Mouse (Mus musculus) cortical plate, adult 2 months (tissue): ENCODE results near the gene Kif5a. TPM values are rescaled to one million over a fixed set of nuclear protein-coding genes. Genes with fewer than 3 reads are reported as not detected.

Experiments
- H3K27ac ChIP-seq: fragments of 200-500 bp; 2 replicates; pipeline ENCODE4 v1.5.1; 2012; ENCODE audit warnings: low read length, control low read depth, inconsistent platforms; ENCODE audit not compliant: insufficient read depth
- H3K4me1 ChIP-seq: fragments of 200-500 bp; 2 replicates; pipeline ENCODE4 v1.6.1; 2011; ENCODE audit warnings: low read length; ENCODE audit not compliant: control insufficient read depth, insufficient read depth
- H3K4me3 ChIP-seq: fragments of 200-500 bp; 2 replicates; pipeline ENCODE4 v1.5.1; 2011; ENCODE audit warnings: mild to moderate bottlenecking, low read length, control low read depth; ENCODE audit not compliant: insufficient read depth
- CTCF ChIP-seq: fragments of 200-500 bp; IDR thresholded peaks from 2 replicates; pipeline ENCODE4 v1.5.1; 2011; ENCODE audit warnings: mild to moderate bottlenecking, control low read depth, low read length; ENCODE audit not compliant: insufficient read depth; ENCODE audit errors: extremely low read depth
- POLR2A ChIP-seq: fragments of 200-500 bp; IDR thresholded peaks from 2 replicates; pipeline ENCODE4 v1.6.1; 2011; ENCODE audit warnings: mild to moderate bottlenecking, low read length, control low read depth; ENCODE audit not compliant: insufficient read depth; ENCODE audit errors: extremely low read depth
- polyA plus RNA-seq: library from polyadenylated mRNA; depleted of rRNA; stranded (reverse); fragments of >200 nt; gene quantifications from 2 replicates; pipeline ENCODE4 v1.2.3, GENCODE M21; 2012

Gene Kif5a
- polyA plus RNA-seq, 1 experiment: 1,251 TPM

- no peak for TF ChIP-seq CTCF
- no peak for TF ChIP-seq POLR2A
- Histone ChIP-seq H3K4me3 (peak overlapping the region; percentile 65), H3K27ac (peak overlapping the region; percentile 98), H3K4me1 (peaks cover 10% of the 10 kb centered on the region)
Measured at GRCm38 (mm10) chr10:127289573-127290191, 26.5 kb upstream of the Kif5a start.

DNA sequence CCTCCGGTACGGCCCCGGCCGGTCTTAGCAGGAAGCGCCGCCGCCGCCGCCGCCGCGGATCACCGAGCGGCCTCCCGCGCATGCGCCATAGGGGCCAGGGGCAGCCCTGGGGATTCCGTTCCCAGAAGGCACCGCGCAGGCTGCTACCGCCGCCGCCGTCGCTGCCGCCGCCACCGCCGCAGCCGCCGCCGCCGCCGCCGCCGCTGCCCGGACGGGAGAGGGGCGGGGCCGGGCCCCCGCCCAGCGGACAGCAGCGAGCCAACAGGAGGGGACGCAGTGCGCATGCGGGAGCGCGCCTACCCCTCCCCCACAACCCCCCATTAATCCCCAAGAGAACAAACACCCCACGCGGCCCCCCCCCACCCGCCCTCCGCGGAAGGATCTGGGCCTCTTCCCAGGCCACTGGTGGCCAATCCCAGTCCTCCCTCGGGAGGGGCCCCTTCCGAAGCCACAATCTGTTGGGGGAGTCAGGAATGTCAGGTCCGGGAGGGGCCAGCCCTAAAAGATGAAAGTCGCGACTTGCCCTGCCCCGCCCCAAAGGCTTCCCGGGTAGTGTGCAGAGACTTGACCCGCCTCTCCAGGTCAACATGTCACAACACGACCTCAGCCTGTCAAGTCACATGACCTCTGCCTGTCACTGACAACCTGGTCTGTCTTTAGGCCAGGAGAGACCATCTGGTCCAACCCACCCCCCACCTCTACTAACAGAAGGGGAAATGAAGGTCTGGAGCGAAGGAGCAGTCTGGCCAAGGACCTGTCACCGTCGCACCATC lies 25.8 kb upstream of the Kif5a start, which contains the start of gene Mbd6:
Gene Mbd6 (minus strand): TSS at position 219 of the 773 bp plus-strand sequence.
- Histone ChIP-seq H3K4me1 (peaks cover 10% of the 10 kb centered on the region), H3K4me3 (peak within 1 kb of the TSS; percentile 65), H3K27ac (peak within 1 kb of the TSS; percentile 98)
- TF ChIP-seq CTCF (no peak), POLR2A (no peak)

GRCm38 (mm10) chr10:127288328-127288799 lies 25.2 kb upstream of the Kif5a start:
- Histone ChIP-seq H3K4me1 (peaks cover 9% of the 10 kb centered on the region), H3K4me3 (peak overlapping the region; percentile 65), H3K27ac (0 out of 2 replicates have a peak overlapping the region, but pooled peaks have one; percentile 49)
- TF ChIP-seq POLR2A: no peak
- no peak for TF ChIP-seq CTCF

DNA sequence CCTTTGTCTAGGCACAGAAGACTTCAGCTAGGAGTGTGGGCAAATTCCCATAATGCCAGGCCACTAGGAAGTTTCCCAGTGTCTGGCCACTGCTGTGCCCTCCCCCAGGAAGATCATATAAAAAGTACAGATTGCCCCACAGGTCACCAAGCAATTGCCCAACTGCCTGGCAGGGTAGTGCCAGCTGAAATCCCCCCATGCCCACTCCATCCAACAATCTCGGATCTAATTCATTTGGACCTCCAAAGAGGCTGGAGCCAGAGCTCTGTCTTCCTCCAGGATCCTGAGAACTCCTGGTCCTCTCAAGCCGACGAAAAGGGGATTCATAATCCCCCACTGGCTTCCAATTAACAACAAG lies 24.8 kb upstream of the Kif5a start:
- no peak overlapping the region for H3K27ac ChIP-seq
- peaks cover 8% of the 10 kb centered on the region for H3K4me1 ChIP-seq
- H3K4me3 ChIP-seq: peak overlapping the region; percentile 65
- TF ChIP-seq CTCF (no peak), POLR2A (no peak)

GRCm38 (mm10) chr10:127287271-127287935 lies 24.3 kb upstream of the Kif5a start:
- Histone ChIP-seq H3K27ac (no peak overlapping the region), H3K4me1 (peaks cover 8% of the 10 kb centered on the region)
- TF ChIP-seq POLR2A (no peak), CTCF (no peak)

DNA sequence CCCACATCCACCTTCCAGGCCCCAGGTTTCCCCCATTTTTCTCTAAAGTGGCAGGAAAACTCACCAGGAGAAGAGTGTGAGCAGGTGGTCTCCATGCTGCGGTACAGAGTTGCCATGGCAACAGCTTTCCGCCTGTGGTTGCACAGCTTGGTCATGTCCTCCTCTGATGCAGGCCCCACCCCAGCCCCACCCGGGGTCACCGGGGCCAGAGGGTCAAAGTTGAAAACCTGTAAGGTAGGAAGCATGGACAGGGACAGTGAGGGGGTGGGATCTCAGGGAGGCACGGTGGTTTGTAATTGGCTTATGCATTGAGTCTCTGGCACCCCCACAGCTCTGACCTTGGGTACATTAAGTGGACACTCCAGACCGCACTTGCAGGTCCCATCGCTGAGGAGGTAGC lies 23.6 kb upstream of the Kif5a start:
- H3K4me3 ChIP-seq: peak overlapping the region; percentile 65; the same call in 1 of the 2 replicates
- H3K27ac ChIP-seq: no peak overlapping the region
- TF ChIP-seq POLR2A (no peak), CTCF (no peak)
- H3K4me1 ChIP-seq: peaks cover 8% of the 10 kb centered on the region

More at GRCm38 (mm10) chr10:127287271-127287935, 24.3 kb upstream of the Kif5a start:
- peak overlapping the region; percentile 65 for H3K4me3 ChIP-seq

DNA sequence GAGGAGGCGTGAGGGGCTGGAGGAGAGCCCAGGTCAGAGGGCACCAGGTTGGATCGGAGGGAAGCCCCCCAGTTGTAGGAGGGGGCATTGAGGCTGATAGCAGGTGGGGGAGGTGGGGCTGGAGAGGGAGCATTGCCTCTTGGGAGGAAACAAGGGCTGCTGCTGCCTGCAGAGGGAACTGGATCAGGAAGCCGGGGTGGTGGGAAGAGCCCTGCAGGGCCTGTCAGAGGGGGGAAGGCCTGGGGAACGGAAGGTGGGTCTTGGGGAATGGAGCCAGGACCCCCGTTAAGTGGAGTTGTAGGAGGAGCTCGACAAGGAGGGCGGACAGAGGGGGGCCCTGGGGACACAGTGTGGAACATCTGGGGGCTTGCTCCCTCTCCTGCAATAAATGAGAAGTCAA lies 23.0 kb upstream of the Kif5a start:
- H3K4me3 ChIP-seq: no peak overlapping the region
- H3K4me1 ChIP-seq: peaks cover 8% of the 10 kb centered on the region
- TF ChIP-seq POLR2A: no peak
- no peak for TF ChIP-seq CTCF
- no peak overlapping the region for H3K27ac ChIP-seq

DNA sequence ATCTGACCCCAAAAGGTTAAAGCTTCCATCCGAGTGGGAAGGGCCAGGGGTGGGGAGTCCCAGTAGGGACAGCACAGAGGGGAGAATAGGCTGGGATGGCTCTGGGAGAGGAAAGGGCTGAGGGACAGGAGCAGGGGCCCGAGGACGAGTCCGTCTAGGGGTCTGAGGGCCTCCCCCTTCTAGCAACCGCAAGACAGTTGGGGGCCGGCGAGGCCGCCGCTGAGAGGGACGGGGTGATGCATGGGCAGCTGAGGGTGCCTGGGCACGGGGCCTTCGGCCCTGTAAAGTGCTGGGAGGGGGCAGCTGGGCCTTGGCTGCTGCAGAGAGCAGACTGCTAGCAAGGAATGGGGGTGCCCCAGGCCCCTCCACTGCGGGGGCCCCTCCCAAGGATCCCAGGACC lies 22.5 kb upstream of the Kif5a start:
- Histone ChIP-seq H3K4me3 (no peak overlapping the region), H3K27ac (no peak overlapping the region), H3K4me1 (peaks cover 8% of the 10 kb centered on the region)
- TF ChIP-seq CTCF (no peak), POLR2A (no peak)

DNA sequence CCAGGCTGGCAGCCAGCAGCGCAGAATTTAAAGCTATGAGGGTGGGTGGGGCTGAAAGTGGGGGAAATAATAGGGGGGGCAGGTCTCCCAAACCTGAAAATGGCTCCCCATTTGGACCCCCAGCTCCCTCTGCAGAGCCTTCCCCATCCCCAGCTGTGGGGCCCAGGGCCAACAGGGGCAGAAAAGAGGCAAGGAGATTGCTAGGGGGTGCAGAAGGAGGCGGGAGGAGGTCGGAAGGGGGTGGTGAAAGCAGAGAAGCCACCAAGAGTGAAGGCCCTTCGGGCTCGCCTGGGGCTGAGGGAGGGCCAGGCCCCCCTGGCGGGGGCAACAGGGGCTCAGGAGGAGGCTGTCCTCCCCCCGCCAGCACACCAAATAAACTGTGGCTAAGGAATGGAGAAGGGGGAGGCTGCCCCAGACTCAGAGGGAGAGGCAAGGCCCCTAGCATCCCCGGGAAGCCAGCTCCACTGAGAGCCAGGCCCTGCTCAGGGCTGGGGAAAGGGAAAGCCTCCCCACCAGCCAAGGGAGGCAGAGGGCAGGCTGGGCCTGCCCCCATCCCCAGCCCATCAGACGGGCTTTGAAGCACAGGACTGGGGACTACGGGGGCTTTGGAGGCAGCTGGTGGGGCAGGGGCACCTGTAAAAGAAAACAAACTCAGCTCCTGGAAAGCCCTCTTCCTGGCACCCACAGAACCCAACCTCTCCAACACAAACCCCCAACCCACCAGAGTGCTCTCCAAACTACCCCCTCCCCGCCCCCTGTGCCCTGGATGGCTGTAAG lies 21.8 kb upstream of the Kif5a start:
- TF ChIP-seq POLR2A (no peak), CTCF (no peak)
- H3K4me1 ChIP-seq: peaks cover 8% of the 10 kb centered on the region
- H3K4me3 ChIP-seq: no peak overlapping the region
- no peak overlapping the region for H3K27ac ChIP-seq
